Mouse (Mus musculus) forebrain, embryonic 15.5 days (tissue): ENCODE measurements around the gene Usb1. TPM values are rescaled to one million over a fixed set of nuclear protein-coding genes. Genes with fewer than 3 reads are reported as not detected.
"Not testable (repeated sequence)": the region's sequence is repeated elsewhere in the genome, so short reads cannot be mapped to it uniquely, and the experiment has no call there.

ENCODE experiments used
- ATAC-seq: fragments of 200-750 bp; cut with Nextera tagmentation; replicated peaks from 2 replicates; pipeline ENCODE4 v1.8.0; 2017; ENCODE audit warnings: mild to moderate bottlenecking, moderate TSS enrichment, moderate library complexity
- H3K27ac ChIP-seq: fragments of 300-500 bp; sonication (generic); replicated peaks from 2 replicates; pipeline ENCODE4 v1.5.1; 2015; ENCODE audit warnings: mild to moderate bottlenecking, inconsistent platforms
- H3K27me3 ChIP-seq: fragments of 300-500 bp; sonication (generic); 2 replicates; pipeline ENCODE4 v1.6.1; 2015; ENCODE audit warnings: inconsistent platforms
- H3K36me3 ChIP-seq: fragments of 300-500 bp; sonication (generic); 2 replicates; pipeline ENCODE4 v1.6.1; 2015; ENCODE audit warnings: mild to moderate bottlenecking, inconsistent platforms
- H3K4me1 ChIP-seq: fragments of 300-500 bp; sonication (generic); 2 replicates; pipeline ENCODE4 v1.6.1; 2015; ENCODE audit warnings: inconsistent platforms
- H3K4me2 ChIP-seq: fragments of 300-500 bp; sonication (generic); replicated peaks from 2 replicates; pipeline ENCODE4 v1.6.1; 2015; ENCODE audit warnings: mild to moderate bottlenecking, inconsistent platforms
- H3K4me3 ChIP-seq: fragments of 300-500 bp; sonication (generic); 2 replicates; pipeline ENCODE4 v1.5.1; 2015; ENCODE audit warnings: mild to moderate bottlenecking, inconsistent platforms
- H3K9ac ChIP-seq: fragments of 300-500 bp; sonication (generic); replicated peaks from 2 replicates; pipeline ENCODE4 v1.6.1; 2015; ENCODE audit warnings: mild to moderate bottlenecking, inconsistent platforms
- H3K9me3 ChIP-seq: fragments of 300-500 bp; sonication (generic); 2 replicates; pipeline ENCODE4 v1.6.1; 2016; ENCODE audit warnings: inconsistent platforms
- whole genome bisulfite sequencing: fragments of 180-500 bp; shearing (Covaris S2); methylation state at CpG from one replicate; pipeline ENCODE4 v1.1.7; 2015; ENCODE audit warnings: mixed read lengths; 5-methylcytosine and 5-hydroxymethylcytosine counted together
- polyA plus RNA-seq: library from polyadenylated mRNA; unstranded; fragments of >200 nt; fragmentation: Nextera tagmentation; extraction: Ambion mirVana; gene quantifications from 2 replicates; pipeline ENCODE4 v1.2.1, GENCODE M21; 2015

Gene Usb1
- polyA plus RNA-seq, 1 experiment from 2014 or later: 45.9 TPM

DNA sequence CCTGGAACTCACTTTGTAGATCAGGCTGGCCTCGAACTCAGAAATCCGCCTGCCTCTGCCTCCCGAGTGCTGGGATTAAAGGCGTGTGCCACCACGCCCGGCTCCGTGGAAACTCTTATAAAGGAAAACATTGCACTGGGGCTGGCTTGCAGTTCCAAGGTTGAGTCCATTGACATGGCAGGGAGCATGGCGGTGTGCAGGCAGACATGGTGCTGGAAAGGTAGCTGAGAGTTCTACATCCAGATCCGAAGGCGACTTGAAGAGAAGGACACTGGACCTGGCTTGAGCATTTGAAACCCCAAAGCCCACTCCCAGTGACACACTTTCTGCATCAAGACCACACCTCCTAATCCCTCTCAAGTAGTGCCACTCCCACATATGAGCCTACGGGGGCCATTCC is 46.8 kb downstream of the Usb1 start:
- WGBS: 97% methylated on average over 11 of the region's 11 CpGs
- H3K9ac ChIP-seq, H3K27me3 ChIP-seq, H3K4me3 ChIP-seq, H3K4me1 ChIP-seq, ATAC-seq, H3K36me3 ChIP-seq, H3K9me3 ChIP-seq, H3K4me2 ChIP-seq, H3K27ac ChIP-seq: not testable (repeated sequence)

DNA sequence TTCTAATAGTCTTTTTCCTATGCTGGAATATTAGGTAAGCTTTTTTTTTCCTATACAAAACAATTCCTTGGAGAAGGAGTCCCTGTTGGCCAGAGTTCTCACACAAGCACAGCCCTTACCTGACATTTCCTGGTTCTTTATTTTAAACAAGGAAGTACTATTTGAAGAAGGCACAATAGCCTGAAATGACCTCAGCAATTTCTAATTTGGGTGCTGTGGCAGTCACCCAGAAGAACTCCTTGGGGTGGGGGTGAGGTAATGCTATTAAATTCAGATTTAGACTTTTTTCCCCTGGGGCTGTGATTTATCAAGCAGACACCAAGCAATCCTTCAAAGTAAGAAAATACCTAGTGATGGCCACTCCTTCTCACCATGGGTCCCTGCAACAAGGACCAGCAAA is 48.9 kb downstream of the Usb1 start:
- H3K36me3 ChIP-seq: no peaks in the 10 kb centered on the region
- H3K27me3 ChIP-seq: no peaks in the 10 kb centered on the region
- H3K9me3 ChIP-seq: no peaks in the 10 kb centered on the region
- H3K4me3 ChIP-seq: no peak overlapping the region
- no peak for ATAC-seq
- no peaks in the 10 kb centered on the region for H3K4me1 ChIP-seq
- no peak overlapping the region for H3K4me2 ChIP-seq
- no peak overlapping the region for H3K9ac ChIP-seq
- no peak overlapping the region for H3K27ac ChIP-seq

DNA sequence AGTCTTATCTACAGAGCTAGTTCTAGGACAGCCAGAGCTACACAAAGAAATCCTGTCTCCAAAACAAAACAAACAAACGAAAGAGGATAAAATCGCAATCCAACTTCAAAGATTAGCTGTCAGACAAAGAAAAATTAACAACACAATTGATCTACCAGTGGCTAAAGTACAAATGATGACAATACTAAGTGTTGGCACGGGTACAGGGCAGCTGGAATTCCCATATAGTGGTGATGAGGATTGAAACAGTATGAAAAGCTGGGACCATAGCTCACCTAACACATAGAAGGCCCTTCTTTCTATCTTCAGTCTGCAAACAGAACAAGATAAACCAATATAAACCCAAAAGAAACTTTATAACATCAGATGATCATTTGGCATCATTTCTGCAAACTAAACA is 49.5 kb downstream of the Usb1 start:
- Histone ChIP-seq H3K27ac (no peak overlapping the region), H3K4me1 (no peaks in the 10 kb centered on the region), H3K36me3 (no peaks in the 10 kb centered on the region), H3K27me3 (no peaks in the 10 kb centered on the region), H3K9me3 (no peaks in the 10 kb centered on the region), H3K4me3 (no peak overlapping the region), H3K4me2 (no peak overlapping the region), H3K9ac (no peak overlapping the region)
- 78% methylated on average over 3 of the region's 3 CpGs for WGBS
- no peak for ATAC-seq

DNA sequence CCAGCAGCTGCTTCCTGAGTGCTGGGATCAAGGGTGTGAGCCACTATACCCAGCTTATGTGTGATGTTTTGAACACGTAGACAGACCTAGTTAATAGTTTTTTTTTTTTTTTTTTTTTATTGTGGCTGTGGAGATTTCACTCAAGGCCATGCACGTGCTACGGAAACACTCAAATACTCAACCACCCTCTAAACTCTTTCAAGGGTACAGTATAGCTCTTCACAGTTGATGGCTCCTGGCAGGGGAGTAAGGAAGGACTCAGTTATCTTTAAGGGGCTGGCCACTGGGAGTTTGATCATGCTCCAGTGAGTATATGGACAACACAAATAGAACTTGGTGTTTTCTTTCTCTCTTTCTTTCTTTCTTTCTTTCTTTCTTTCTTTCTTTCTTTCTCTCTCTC is 52.4 kb downstream of the Usb1 start:
- H3K9ac ChIP-seq: no peak overlapping the region
- no peak for ATAC-seq
- no peak overlapping the region for H3K27ac ChIP-seq
- H3K4me3 ChIP-seq: no peak overlapping the region
- H3K36me3 ChIP-seq: no peaks in the 10 kb centered on the region
- no peaks in the 10 kb centered on the region for H3K9me3 ChIP-seq
- WGBS: 84% methylated on average over 3 of the region's 3 CpGs
- H3K27me3 ChIP-seq: no peaks in the 10 kb centered on the region
- no peak overlapping the region for H3K4me2 ChIP-seq
- H3K4me1 ChIP-seq: no peaks in the 10 kb centered on the region

DNA sequence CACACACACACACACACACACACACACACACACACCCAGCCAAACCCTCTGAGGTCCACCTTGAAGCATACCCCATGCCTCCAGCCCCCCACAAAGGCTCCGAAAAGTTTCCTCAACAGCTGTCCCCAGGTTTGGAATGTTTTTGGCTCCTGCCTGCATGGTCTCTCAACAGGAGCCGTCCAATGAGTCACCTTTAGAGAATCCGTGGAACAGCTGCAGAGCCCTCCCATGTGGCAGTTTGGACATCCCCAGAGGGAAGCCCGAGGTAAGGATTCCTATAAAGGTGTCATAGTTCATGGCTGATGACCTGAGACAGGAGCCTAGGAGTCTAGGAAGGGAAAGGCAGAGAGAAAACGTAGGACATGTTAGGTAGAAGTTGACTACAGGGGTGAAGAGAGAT is 54.0 kb downstream of the Usb1 start:
- Histone ChIP-seq H3K4me3 (no peak overlapping the region), H3K27ac (no peak overlapping the region), H3K4me1 (no peaks in the 10 kb centered on the region), H3K9me3 (no peaks in the 10 kb centered on the region), H3K9ac (no peak overlapping the region), H3K27me3 (no peaks in the 10 kb centered on the region), H3K4me2 (no peak overlapping the region), H3K36me3 (no peaks in the 10 kb centered on the region)
- WGBS: 83% methylated on average over 5 of the region's 5 CpGs
- ATAC-seq: no peak

DNA sequence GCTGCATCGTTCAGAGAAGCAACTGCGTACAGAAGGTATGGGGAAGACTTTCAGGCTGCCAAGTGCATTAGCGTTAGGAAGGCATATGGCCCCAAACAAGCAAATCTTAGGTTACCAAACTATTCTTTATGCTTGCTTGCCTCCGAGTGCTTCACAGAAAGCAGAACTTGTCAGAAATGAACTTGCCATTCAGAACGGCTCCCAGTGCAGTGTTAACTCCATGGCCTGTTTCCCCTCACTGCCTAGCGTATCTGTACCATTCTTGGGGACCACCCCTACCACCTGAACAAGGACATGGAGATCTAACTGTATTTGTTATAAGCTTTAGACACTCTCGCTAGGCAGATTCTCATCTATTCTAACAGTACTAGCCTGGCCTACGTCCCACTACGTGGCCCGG is 55.1 kb downstream of the Usb1 start:
- no peak overlapping the region for H3K4me2 ChIP-seq
- no peak for ATAC-seq
- H3K4me1 ChIP-seq: no peaks in the 10 kb centered on the region
- H3K9me3 ChIP-seq: no peaks in the 10 kb centered on the region
- no peak overlapping the region for H3K9ac ChIP-seq
- H3K27ac ChIP-seq: no peak overlapping the region
- no peaks in the 10 kb centered on the region for H3K36me3 ChIP-seq
- no peaks in the 10 kb centered on the region for H3K27me3 ChIP-seq
- 85% methylated on average over 10 of the region's 10 CpGs for WGBS
- no peak overlapping the region for H3K4me3 ChIP-seq

DNA sequence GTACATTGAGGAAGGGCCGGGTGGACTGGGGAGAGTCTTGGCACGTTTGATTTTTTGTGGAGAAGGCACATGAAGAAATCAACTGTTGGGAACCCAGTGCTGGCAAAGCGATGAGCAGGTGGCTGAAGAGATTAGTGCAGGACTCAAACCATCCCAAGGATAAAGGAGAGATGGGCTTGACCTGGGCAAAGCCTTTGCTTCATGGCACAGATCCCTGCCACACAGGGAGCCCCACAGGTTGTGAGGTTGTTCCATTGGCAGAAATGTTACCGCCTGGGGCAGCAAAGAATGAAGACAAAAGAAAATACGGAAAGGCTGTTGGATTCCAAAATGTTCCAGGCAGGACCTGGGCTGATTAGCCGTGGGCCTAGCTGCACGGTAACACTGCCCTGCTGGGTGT is 55.9 kb downstream of the Usb1 start:
- H3K4me3 ChIP-seq: no peak overlapping the region
- no peaks in the 10 kb centered on the region for H3K36me3 ChIP-seq
- no peak overlapping the region for H3K9ac ChIP-seq
- WGBS: 71% methylated on average over 7 of the region's 7 CpGs
- H3K4me2 ChIP-seq: no peak overlapping the region
- no peak overlapping the region for H3K27ac ChIP-seq
- no peak for ATAC-seq
- H3K4me1 ChIP-seq: no peaks in the 10 kb centered on the region
- H3K9me3 ChIP-seq: no peaks in the 10 kb centered on the region
- no peaks in the 10 kb centered on the region for H3K27me3 ChIP-seq

DNA sequence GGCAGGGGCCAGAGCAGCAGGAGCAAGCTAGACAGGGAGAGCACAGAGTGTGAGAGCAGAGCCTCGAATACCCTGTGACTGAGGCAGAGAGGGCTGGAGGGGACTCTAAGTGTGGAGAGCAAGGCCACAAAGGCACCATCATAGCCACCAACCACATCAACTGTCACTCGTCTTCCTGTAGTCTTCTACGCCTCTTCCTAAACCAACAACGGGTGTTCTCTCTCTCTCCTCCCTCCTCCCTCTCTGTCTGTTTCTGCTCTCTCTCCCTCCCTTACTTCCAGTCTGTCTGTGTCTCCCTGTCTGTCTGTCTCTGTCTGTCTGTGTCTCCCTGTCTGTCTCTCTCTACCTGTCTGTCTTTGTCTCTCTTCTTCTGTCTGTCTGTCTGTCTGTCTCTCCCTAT is 58.2 kb downstream of the Usb1 start:
- WGBS: 68% methylated on average over 4 of the region's 4 CpGs
- Histone ChIP-seq H3K4me1 (no peaks in the 10 kb centered on the region), H3K9me3 (no peaks in the 10 kb centered on the region), H3K27me3 (no peaks in the 10 kb centered on the region), H3K9ac (no peak overlapping the region), H3K4me2 (no peak overlapping the region), H3K27ac (no peak overlapping the region), H3K36me3 (no peaks in the 10 kb centered on the region), H3K4me3 (no peak overlapping the region)
- ATAC-seq: no peak

DNA sequence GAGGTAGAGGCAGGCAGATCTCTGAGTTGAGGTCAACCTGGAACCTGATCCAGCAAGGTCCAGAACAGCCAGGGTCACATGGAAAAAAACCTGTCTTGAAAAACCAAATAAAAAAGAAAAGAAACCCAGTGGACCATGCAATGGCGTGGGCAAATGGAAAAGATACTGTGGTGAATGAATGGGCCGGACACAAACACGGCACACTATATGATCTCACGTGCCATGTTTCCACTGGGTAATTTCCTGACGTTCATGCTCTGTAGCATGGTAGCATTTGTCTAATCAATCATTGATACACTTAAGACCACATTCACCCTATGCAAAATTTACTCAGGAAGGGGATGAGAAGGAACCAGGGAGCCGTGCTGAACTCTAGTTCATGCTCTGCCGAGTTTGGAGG is 59.0 kb downstream of the Usb1 start:
- H3K9me3 ChIP-seq: no peaks in the 10 kb centered on the region
- H3K27me3 ChIP-seq: no peaks in the 10 kb centered on the region
- WGBS: 84% methylated on average over 7 of the region's 7 CpGs
- no peak for ATAC-seq
- no peaks in the 10 kb centered on the region for H3K4me1 ChIP-seq
- no peak overlapping the region for H3K4me3 ChIP-seq
- no peaks in the 10 kb centered on the region for H3K36me3 ChIP-seq
- no peak overlapping the region for H3K4me2 ChIP-seq
- H3K27ac ChIP-seq: no peak overlapping the region
- H3K9ac ChIP-seq: no peak overlapping the region

DNA sequence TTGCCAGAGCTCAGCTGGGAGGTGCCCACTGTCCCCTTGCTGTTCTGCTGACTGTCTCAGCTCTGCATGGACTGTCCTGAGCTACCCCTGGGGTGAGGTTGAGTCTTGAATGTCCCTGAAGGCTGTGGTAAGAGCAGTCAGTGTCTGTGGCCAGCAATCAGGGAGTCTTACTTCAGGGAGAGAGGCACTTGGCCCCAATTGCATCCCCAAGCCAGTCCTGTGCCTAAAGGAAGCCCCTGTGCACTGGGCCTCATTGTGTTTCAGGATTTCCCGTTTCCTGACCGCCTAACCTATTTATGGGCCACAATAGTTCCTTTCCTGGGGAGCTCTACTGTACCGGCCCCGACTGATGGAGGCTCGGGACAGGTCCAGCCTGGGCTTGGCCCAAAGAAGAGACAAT is 60.5 kb downstream of the Usb1 start:
- Histone ChIP-seq H3K36me3 (no peaks in the 10 kb centered on the region), H3K4me2 (no peak overlapping the region), H3K9ac (no peak overlapping the region), H3K9me3 (no peaks in the 10 kb centered on the region), H3K4me1 (no peaks in the 10 kb centered on the region), H3K27me3 (no peaks in the 10 kb centered on the region), H3K27ac (no peak overlapping the region), H3K4me3 (no peak overlapping the region)
- ATAC-seq: no peak
- WGBS: 71% methylated on average over 5 of the region's 5 CpGs

DNA sequence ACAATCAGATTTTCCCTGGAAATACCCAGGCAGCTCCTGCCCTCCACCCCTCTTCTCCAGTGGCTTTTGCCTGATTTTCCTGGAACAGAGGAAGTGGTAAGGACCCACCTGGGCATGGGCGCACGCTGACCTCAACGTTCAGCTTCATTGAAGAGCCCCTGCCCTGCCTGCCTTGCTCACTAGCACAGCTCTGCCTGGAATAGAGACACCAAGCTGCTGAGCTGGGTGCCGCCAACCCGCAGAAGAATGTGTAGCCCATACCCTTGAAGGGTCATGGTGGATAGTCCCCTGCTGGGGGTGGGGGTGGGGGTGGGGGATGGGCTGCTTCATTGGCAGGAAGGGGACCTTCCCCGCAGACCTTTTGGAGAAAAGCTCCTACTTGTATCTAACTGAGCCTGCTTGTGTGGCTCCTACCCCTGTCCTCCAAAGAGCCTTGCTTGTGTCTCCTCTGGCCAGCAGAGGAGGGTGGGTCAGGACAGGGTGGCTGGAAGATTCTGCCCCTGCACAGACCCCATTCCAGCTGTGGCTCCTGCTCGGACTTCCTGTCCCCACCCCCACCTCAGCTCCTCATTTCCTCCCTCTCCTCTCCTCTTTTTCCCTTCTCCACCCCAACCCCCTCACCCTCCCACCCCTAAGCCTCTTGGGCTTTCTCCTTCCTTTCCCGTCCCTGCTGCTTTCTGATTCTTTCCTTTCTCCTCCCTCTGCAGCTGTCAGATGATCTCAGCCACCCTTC is 63.3 kb downstream of the Usb1 start:
- Histone ChIP-seq H3K27ac (no peak overlapping the region), H3K4me3 (no peak overlapping the region), H3K9ac (no peak overlapping the region), H3K9me3 (no peaks in the 10 kb centered on the region), H3K36me3 (no peaks in the 10 kb centered on the region), H3K4me1 (no peaks in the 10 kb centered on the region), H3K27me3 (no peaks in the 10 kb centered on the region), H3K4me2 (no peak overlapping the region)
- ATAC-seq: no peak
- 44% methylated on average over 8 of the region's 8 CpGs for WGBS

DNA sequence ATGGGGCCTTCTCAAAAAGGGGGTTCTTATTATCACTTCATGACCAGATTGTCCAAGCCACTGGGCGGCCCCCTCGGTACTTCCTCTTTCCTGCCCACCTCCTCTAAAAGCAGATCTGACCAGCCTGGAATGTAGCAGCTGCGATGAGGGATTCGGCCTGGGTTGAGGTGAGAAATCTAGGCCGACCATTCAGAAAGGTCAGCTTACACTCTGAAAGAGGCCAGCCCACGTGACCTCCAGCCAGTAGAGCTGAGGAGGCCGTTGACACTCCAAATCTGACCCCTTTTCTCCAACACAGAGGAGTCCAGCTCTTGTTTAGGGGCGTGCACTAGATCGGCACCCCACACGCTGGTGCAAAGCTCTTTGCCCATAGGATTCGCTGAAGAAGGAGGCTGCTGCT is 64.7 kb downstream of the Usb1 start:
- WGBS: 71% methylated on average over 11 of the region's 11 CpGs
- Histone ChIP-seq H3K9ac (no peak overlapping the region), H3K27ac (no peak overlapping the region), H3K4me2 (no peak overlapping the region), H3K27me3 (no peaks in the 10 kb centered on the region), H3K9me3 (no peaks in the 10 kb centered on the region), H3K4me3 (no peak overlapping the region), H3K36me3 (no peaks in the 10 kb centered on the region), H3K4me1 (no peaks in the 10 kb centered on the region)
- ATAC-seq: no peak
